Mouse (Mus musculus) kidney, adult 18-20 months (tissue): Measurements from ENCODE around the gene Strap.

Source experiments
- DNase-seq: peaks from one replicate; pipeline ENCODE4 v3.0.0; 2021

Strap gene

DNA sequence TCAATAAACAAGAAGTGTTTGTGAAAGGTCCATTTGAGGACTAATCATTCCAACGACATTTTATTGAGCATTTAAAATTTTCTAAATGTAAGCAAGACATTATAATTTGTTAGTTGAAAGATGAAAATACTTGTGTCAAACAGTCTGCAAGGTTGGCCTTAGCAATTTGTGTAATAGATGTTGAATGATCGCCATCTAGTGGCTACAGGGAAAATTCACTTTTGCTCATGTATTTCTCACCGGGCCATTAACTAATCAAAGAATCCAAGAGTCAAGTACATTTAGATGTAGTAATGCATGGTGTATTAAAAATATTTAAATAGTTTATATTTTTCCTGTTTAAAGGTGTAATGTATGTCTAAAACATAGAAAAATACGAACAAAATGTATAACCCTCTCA, 11.0 kb upstream of the Strap start:
- no peak for DNase-seq

- DNase-seq: peak; percentile 8
These were observed 425 bp upstream of the Strap start for GRCm38 (mm10) chr6:137734460-137734845.

- no peak for DNase-seq
These were observed 877 bp downstream of the Strap start for GRCm38 (mm10) chr6:137735671-137736238.

DNA sequence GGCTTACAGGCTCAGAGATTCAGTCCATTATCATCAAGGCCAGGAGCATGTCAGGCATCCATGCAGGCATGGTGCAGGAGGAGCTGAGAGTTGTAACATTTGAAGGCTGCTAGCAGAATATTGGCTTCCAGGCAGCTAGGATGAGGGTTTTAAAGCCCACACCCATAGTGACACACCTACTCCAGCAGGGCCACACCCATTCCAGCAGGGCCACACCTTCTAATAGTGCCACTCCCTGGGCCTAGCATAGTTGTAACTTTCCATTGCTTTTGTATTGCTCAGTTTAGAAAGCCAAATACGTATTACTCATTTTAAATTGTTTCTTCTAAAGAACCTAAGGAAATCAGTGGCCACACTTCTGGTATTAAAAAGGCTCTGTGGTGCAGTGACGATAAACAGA, 6.1 kb downstream of the Strap start:
- no peak for DNase-seq

DNA sequence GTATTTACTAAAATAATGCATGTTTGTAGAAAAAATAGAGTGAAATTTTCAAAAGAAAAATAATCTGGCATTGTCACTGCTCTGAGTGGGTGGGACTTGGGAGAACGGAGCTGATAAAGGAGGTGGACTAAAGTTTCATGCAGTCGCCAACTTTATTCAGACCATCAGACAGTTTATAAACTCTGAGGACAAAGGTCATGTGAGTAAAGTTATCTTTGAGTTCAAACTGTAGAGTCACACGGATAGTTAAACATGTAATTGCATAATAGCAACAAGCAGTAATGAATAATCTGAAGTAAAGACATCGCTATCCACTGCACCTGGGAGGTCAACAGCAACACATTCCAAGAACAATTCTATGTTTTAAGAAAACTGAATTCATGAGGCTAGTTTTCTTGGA, 9.8 kb downstream of the Strap start:
- DNase-seq: no peak

DNA sequence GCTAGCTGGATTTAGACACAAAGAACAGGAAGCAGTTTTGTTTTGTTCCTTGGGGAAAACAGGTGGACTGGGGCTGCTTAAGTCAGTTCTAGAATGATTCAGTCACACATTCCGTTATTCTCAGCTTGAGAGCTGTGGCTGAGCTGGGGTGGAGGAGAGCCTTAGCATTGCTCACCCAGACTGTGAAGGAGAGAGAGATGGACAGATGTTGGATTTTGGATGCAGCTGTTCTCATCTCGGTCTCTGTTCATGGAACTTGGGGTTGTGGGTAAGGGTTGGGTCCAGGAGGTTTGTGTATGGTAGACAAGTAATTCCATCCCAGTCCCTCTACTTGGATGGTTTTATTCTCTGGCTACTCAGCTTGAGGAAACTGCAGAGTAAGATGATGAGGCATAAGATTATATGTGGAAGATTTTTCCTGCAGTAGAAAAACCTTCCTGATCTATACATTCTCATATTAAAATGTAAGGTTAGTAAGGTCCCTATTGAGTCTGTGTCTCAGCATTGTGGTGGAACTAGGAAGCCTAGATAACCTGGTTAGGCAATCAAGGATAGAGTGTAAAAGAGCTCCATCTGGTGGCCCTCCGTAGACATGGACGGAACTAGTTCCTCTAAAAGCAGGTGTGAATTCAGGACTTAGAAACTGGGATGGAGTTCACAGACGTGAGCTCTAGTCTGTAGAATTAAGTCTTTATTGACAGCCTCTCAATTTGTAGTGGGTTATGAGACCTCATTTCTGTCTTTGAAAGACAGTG, 12.5 kb downstream of the Strap start:
- peak; percentile 18 for DNase-seq

- peak; percentile 51 for DNase-seq
These were observed 16.8 kb downstream of the Strap start for GRCm38 (mm10) chr6:137751551-137752274.

GRCm38 (mm10) chr6:137752275-137752655, 17.4 kb downstream of the Strap start:
- no peak for DNase-seq

GRCm38 (mm10) chr6:137754056-137754856, 19.4 kb downstream of the Strap start, which contains the start of gene Dera:
Dera (plus strand) TSS chr6:137754546.
- DNase-seq: peak; percentile 93

GRCm38 (mm10) chr6:137754857-137755232, 20.0 kb downstream of the Strap start:
- DNase-seq: no peak

DNA sequence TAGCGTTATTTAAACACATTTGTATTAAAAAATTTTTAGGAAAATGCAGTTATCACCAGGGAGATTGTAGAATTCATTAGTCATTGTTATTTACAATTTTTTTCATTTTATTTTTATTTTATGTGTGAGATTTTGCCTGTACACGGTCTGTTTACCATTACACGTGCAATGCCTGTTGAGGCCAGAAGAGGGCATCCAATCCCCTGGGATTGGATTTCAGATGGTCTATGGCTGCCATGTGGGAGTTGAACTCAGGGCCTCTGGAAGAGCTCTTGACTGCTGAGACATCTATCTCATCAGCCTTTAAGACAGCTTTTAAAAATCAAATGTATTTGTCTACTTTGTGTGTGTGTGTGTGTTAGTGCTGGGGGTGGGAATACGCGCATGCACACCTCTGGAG, 21.4 kb downstream of the Strap start:
- DNase-seq: peak; percentile 64

GRCm38 (mm10) chr6:137757891-137758290, 23.0 kb downstream of the Strap start:
- no peak for DNase-seq

DNA sequence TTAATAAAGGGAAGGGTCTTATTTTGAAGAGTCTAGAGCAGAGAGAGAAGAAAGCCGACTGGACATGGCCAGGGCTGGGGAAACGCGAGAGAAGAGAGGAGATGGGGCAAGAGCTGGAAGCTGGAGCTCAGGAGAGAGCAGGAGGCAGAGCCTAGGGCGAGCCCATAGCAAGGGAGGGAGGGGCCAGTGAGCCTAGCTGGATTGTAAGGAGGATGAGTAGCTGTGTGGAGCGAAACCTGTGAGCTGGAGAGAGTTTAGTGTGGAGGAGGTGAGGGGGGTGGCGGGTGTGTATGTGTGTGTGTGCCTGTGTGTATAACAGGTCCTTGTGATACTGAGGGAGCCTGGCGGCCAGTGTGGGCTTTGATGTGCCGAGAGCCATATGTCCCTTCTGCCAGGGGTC, 24.8 kb downstream of the Strap start:
- no peak for DNase-seq

DNA sequence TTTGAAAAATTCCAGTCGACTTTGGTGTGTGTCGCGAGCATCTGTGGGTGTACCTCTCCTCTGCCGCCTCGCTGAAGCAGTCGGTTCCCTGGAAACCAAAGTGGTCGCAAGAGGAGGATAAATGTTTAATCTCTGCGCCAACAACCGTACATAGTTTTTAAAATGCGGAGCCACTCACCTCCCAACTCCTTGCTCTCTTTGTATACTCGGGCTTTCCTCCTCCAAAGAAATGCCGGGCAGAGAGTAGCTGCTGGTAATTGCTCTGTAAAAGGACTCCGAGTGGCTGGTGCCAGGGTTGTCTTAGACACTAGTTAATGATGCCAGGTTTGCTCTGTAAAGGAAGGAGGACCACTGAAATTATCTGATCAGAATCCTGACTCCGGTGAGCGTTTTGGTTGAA, 26.1 kb downstream of the Strap start:
- DNase-seq: no peak

DNA sequence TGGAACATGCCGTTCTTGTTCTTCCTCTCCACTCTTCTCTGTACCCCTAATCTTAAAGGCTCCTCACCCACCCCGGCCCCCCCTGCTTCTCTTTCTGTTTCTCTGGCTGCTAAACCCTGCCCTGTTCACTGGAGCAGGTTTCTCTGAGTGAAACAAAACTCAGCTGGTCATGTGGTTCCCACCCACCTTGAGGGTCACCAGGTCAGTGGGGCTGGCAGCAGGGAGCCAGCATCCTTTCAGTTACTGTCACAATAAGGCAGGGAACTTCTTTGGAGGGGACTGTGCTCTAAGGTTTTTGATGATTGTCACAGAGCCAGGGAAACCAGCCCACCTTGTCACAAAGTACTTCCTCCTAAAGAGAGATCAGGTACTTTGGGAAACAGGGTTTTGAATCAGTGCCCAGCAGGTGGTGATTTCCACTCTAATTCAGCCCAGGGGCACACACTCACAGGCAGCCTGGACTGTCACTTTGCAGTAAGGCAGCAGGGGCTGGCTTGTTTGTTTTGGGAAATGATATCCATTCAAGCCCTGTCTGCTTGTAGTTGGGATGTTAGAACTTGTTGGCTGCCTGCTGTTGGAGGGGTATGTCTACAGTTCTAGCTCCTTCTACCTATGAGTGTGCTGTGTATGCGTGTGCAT, 29.8 kb downstream of the Strap start:
- DNase-seq: no peak

DNA sequence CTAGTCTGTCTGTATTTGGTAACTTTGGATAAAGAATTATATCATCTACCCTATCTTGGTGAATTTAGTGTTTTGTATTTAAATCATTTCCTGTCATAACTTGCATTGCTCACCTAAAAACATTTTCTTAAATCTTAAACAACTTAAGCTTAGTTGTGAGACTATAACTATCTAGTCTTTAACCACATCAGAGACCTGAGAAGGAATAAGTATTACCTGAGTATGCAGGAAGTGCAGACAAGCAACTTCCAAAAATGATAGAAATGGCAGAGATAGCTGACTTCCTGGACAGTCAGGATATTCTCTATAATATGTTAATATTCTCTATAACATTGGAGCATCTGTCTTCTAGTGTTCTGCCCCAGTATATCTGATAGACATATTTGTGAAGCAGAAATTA, 31.3 kb downstream of the Strap start:
- DNase-seq: no peak

DNA sequence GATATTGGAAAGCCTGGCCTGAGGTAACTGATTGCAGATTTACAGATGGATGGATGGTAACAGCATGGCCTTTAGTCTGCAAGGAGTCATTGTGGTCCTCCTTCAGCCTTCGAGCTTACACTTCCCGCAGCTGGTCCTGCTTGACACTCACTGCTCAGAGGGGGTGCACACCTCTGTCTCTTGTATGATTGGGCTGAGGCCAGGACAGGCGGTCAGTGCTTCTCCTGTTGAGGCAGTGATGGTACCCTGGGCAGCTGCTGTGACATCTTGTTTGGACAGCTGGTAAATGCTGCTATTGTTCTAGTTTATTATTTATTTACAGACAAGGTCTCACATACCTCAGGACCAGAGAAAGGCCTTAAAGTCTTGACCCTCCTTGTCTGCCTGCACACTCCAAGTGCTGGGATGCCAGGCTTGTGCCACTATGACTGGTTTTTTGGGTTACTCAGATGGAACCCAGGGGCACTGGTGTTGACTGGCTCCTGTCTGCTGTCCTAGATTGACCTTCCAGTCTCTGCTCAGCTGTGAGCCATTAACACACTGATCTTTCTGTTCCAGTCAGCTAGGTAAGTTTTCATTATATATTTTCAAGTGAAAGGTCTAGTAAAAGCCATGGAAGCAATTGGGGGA, 36.9 kb downstream of the Strap start:
- no peak for DNase-seq

DNA sequence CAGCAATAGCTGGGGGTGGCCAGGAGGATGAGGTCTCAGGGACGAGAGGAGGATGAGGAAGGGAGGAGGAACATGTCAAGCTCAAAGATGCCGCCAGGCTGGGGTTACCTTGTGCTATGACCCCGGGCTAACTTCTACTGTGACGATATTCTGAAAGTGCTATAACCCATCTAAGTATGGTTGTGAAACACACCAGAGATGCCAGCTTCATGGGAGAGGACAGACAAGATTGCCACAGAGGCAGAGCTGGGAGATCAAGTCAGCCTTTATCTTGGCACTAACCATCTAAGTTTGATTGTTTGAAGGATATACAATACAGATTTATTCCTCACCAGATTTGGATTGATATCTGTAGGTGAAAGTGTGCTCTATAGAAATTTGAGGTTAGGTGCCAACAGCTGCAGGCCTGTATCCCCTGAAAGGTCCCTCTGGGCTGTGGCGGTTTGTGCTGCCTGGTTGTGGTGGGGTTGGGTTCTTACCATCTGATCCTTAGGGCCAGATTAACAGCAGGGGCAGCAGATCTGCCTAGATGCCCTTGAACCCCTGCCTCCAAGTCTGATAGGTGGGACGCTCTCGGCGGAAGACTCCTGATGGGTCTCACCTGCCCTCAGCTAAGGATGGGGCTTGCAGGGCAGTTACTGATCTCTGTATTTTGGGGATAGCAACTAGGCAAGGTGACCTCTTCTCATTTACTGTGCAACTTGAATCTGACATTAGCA, 38.2 kb downstream of the Strap start:
- no peak for DNase-seq

DNA sequence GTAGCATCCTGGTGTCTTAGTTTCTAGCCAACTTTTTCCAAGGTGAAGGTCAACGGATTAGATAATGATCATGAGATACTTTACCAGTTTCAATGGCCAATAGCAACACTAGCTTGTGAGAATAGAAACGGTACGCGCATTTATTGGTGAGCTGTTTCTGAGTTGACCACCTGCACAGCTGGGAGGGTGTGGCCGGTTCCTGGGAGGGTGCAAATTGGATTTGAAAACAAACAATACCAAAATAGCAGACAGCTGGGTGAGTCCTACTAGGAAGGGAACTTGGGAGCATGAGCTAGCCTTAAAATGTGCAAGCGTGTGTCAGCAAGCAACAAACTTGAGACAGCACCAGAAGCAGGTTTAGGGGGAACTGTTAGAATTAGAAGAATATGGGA, 38.8 kb downstream of the Strap start:
- no peak for DNase-seq

DNA sequence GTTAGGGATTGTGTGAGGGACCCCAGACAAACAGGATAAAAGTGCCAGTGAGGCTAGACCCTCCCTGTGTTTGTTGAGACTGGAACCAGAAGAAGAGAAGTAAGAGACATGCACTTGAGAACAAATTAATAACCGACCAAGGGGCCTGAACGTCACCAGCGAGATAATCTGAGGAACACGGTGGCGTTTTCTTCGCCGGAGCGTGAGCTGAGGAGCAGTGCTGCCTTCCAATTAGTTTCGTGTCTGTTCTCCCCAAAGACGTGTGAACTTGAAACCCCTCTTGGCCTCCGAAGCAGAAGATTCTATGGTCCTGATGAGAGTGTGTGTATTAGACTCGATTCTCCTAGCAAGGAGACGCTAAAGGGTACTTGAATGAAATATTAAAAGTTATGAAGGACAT, 39.3 kb downstream of the Strap start:
- DNase-seq: no peak

DNA sequence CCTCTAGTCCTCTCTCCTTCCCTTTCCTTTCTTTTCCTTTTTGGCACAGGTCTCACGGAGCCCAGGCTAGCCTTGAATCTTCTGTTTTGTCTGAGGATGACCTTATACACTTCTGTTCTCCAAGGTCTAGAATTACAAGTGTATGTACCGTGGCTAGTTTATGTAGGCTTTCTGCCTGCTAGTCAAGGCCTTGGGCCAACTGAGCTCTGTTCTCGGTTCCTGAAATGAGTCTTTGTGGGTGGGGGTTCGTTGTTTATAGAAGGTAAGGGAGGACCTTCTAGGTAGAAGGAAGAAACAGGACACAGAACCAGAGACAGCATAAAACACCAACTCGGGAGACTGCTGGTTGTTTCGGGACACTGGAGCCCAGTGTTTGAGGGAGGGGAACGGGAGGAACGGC, 40.3 kb downstream of the Strap start:
- no peak for DNase-seq

- DNase-seq: no peak
These were observed 42.1 kb downstream of the Strap start for GRCm38 (mm10) chr6:137776981-137777380.
